Mouse (Mus musculus): Measurements from ENCODE around the gene Smad1.
"Not testable (repeated sequence)": the region's sequence is repeated elsewhere in the genome, so short reads cannot be mapped to it uniquely, and the experiment has no call there.

Smad1 gene

DNA sequence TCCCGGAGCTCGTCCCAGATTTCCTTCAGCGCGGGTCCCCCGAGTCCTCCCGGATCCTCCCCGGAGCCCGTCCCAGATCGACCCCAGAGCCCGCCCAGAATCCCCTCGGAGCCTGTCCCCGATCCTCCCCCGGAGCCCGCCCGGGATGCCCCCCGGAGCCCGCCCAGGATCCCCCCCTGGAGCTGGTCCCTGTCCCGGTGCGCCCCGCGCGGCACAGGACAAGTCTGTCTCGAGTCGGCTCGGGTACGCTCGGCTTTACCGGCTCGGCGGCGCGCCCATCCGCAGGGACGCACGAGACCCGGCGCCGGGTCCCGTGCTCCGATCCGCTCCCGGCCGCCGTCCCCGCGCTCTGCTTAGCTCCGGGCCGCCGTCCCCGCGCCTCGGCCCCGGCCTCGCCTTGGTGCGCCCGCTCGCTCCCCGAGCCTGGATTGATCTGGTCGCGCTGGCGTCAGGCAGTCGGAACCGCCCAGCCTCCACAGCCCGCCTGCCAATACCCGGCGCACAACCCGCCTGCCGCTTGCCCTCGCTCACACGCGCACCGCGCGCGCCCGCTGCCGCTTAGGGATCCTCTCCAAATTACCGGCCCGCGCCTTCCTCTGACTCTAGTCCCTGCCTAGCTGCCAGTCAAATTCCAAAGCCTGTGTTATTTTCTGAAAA, at the start of gene Smad1:
TSS of gene Smad1 (minus strand) at position 525 of the 657 bp plus-strand sequence.
- DNase-seq (ENCODE audit: low read depth, low spot score), result peak; percentile 98

DNA sequence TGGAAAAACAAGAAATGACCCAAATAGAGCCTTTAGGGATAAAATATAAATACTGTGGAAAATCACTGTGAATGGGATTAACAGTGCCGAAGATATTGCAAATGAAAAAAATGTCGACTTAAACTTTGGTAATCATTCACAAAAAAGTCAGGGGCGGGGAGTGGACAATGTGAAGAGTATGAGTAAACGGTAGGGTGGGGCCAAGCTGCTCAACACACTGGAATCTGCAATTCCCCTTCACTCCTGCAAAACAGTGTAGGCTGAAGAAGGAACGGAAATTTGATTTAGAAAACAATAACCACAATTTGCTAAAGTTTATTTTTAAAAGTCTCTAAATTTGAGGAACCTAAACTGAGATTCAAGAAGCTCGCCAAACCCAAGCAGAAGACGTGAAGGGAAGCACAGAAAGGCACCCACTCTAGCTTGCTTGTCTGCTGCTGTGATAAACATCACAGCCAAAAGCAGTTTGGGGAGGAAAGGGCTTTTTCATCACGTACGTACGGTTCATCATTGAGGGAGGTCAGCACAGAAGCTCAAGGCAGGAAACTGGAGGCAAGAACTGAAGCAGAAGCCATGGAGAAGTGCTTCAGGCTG, 48.0 kb upstream of the Smad1 start:
- DNase-seq (ENCODE audit: low read depth, low spot score), result no peak

DNA sequence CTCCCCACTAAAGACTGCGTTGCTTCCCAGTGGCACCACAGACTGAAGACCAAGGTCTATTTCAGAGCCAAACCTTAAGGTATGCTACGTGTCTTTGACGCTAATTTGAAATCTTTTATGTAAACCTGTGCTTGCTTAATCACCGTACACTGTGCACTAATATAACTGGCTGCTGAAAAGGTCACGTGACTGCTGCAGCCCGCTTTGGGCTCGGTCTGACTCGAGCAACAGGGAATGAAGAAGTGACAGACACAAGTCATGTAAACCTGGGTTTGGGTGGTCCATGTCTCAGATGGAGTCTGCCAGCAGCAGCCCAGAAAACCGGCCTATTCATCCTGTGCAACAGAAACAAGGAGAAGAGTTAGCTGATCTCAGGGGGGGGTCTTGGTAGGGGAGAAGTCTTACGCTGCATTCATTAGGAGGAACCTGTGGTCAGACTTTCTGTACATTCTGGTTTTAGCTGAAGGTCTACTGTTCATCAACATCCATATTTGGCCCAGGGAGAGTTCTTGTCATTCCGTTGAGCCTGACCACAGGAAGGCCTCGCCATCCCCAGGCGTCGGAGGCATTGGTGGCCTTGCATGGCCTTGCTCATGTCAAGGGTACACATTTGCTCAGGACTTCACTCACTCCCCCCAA, 44.3 kb upstream of the Smad1 start:
- no peak for DNase-seq (ENCODE audit: low read depth, low spot score)

- DNase-seq (ENCODE audit: low read depth, low spot score), result no peak
Observed at GRCm38 (mm10) chr8:79433953-79434500, 34.7 kb upstream of the Smad1 start.

- DNase-seq (ENCODE audit: low read depth, low spot score), result no peak
Observed at GRCm38 (mm10) chr8:79414907-79415306, 15.6 kb upstream of the Smad1 start.

DNA sequence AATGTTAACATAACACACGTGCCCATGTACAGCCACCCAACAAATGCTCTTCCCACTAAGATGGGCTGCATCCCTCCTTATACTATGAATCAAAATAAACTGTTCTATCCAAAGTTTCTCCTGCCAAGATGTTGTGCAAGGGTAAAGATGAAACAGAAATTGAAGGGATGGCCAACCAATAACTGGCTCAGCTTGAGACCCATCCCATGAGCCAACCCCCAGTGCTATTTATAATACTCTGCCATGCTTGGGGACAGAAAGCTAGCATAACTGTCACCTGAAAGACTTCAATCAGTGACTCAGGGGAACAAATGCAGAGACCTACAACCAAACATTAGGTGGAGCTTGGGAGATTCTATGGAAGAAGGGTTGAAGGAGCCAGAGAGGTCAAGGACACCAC, 11.2 kb upstream of the Smad1 start:
- no peak for DNase-seq (ENCODE audit: low read depth, low spot score)

DNA sequence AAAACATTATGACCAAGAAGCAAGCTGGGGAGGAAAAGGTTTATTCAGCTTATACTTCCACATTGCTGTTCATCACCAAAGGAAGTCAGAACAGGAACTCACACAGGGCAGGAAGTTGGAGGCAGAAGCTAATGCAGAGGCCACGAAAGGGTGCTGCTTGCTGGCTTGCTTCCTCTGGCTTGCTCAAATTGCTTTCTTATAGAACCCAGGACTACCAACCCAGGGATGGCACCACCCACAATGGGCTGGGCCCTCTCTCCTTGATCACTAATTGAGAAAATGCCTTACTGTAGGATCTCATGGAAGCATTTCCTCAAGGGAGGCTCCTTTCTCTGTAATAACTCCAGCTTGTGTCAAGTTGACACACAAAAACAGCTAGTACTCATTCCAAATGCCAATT, 8.0 kb upstream of the Smad1 start:
- DNase-seq (ENCODE audit: low read depth, low spot score), result not testable (repeated sequence)

- no peak for DNase-seq (ENCODE audit: low read depth, low spot score)
Observed at GRCm38 (mm10) chr8:79404895-79405557, 5.7 kb upstream of the Smad1 start.

DNA sequence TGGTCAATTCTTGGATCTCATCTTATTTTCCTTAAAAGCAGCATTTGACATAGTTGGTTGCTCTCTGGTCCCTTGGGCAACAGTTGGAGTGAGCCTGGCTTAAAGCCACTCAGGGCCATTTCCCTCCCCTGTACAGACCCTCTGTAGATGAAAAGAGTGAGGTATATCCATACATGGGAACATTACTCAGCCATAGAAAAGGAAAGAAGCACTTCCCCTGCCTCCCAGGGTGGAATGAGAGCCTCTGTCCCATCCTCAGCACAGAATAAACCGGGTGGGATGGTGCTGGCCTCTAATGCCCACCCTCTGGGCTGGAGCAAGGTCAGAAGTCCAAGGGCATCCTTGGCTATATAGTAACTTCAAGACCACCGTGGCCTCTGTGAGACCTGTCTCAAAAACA, 1.4 kb upstream of the Smad1 start:
- no peak for DNase-seq (ENCODE audit: low read depth, low spot score)

DNA sequence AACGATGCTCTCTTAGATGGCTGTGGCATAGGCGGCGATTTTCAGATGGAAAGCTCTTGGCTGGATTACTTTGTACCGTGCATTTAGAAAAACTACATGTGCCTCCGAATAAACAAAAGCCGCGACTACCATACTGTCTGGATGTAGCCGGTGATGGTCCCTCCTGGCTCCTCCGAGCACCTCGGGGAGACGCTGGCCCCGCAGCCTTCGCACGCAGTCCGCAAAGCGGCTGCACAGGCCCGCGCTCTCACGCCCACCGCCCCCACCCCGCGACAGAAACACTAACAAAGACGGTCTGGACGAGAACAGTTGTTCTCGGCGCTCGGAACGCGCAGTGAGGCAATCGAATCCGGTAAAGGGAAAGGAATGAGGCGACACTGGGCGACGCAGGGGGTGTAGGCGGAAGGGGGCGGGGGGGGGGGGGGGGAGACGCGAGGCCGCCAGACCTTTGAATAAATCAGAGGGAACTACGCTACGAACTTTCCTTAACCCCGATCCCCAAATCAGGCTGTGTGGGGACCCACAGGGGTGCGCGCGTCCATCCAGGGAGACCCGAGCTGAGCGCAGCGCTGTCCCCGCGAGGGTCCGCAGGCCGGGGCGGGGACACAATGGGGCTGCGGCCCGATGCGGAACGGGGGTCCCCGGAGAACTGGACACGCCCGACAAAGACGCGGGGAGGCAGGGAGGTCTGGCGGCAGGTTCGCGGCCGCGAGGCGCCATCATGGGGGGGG, 902 bp downstream of the Smad1 start:
- peak; percentile 60 for DNase-seq (ENCODE audit: low read depth, low spot score)

DNA sequence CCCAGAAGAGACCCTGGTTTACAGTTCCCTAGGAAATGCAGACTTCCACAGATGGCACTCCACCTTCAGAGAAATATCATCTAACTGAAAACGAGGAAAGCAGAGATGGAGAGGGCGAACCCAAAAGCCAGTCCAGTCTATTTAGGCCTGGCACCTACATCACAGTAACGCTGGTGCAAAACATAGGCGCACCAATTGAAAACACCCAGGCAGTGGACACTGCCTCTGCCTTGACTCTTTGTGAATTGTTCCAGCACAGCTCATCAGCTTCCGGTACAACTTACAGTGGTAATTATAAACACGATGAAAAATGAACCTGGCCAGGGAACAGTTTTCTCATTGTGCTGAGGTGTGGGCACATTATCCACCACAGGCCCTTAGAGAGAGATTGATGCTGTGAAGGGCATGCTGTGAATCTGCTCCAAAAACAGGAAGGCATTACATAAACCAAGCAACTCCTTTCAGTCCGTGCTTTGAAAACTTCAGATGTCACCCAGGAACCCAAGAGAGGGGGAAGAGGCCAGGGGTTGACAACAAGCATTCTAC, 1.5 kb downstream of the Smad1 start:
- DNase-seq (ENCODE audit: low read depth, low spot score), result peak; percentile 59

DNA sequence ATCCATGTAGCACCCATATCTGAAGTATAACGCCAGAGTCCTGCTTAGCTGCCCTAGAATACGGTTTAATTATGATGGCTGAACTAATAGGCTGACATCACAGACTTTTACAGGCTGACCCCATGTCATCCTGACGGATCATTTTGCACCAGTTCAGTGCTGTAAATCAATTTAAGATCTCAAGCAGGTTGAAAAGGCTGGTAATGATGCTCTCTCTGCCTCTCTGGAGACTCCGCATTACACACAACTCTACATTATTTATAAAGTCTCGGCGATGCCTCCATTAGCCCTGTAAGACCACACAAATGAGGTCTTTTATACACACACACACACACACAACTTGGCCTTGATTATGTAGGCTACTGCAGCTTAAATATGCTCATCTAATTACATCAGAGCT, 2.4 kb downstream of the Smad1 start:
- no peak for DNase-seq (ENCODE audit: low read depth, low spot score)

- DNase-seq (ENCODE audit: low read depth, low spot score), result no peak
Observed at GRCm38 (mm10) chr8:79394009-79394408, 5.3 kb downstream of the Smad1 start.

GRCm38 (mm10) chr8:79393215-79393614, 6.1 kb downstream of the Smad1 start:
- no peak for DNase-seq (ENCODE audit: low read depth, low spot score)

GRCm38 (mm10) chr8:79392649-79393048, 6.7 kb downstream of the Smad1 start:
- peak; percentile 60 for DNase-seq (ENCODE audit: low read depth, low spot score)

DNA sequence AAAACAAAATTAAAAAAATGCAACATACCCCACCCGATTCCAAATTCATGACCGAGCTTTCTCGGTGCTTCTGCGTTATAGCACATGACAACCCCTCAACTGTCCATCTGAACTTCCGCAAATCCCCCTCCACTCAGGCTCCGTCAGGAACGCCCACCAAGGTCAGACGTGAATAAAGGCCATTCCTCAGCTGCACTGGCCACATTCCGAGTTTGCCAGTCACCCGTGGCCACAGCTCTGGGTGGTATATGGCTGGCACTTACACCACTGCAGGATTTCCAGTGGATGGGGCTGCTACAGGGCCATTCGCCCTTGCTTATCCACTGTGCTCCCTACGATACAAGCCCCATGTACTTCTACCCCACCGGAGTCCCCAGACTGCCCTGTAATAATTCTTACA, 7.9 kb downstream of the Smad1 start:
- DNase-seq (ENCODE audit: low read depth, low spot score), result no peak

- no peak for DNase-seq (ENCODE audit: low read depth, low spot score)
Observed at GRCm38 (mm10) chr8:79389074-79389786, 10.1 kb downstream of the Smad1 start.

DNA sequence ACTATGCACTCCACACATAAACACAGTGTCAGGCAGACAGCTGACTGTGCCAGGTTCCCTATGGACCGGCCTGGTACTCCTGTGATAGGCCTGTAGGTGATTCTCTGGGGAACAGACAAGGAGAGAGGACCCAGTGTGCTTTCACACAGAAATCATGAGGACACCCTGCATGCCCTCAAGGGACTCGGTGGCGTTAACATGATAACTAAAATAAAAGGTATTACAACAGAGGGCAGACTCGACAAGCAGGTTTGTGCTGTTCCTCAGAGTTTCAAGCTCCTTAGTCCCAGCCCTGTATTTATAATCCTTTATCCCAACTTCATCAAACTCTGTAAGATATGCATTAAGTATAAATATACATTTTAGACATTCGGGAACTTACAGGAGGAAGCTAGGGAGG, 12.5 kb downstream of the Smad1 start:
- no peak for DNase-seq (ENCODE audit: low read depth, low spot score)

DNA sequence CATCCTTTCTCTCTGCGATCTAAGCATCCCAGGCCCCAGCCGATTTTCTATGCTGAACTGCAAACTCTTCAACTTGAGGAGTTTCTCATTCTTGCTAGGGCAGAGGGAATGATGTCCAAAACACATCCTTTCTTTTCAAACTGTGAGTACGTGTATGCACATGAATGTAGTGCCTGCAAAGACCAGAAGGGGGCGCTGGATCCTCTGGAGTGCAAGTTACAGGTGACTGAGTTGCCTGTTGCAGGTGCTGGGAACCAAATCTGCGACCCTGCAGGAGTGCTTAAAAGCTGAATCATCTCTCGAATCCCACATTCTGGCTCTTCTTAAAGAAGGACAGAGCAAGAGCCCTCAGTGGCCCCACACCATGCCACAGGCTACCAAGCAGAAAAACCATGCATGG, 13.0 kb downstream of the Smad1 start:
- DNase-seq (ENCODE audit: low read depth, low spot score), result no peak
